Mouse (Mus musculus) kidney, embryonic 16.5 days (tissue): ENCODE data around the gene Gm11099. TPM values are rescaled to one million over a fixed set of nuclear protein-coding genes. Genes with fewer than 3 reads are reported as not detected.

Experiments
- ATAC-seq: fragments of 200-750 bp; cut with Nextera tagmentation; 2 replicates; pipeline ENCODE4 v1.8.0; 2017; ENCODE audit warnings: moderate TSS enrichment; ENCODE audit not compliant: low FRiP score, low TSS enrichment
- H3K27ac ChIP-seq: fragments of 300-500 bp; sonication (generic); 2 replicates; pipeline ENCODE4 v1.5.1; 2014; ENCODE audit warnings: low read length
- H3K27me3 ChIP-seq: fragments of 300-500 bp; sonication (generic); 2 replicates; pipeline ENCODE4 v1.6.1; 2014; ENCODE audit warnings: low read length, control low read depth, mixed read lengths; ENCODE audit not compliant: insufficient read depth
- H3K36me3 ChIP-seq: fragments of 300-500 bp; sonication (generic); 2 replicates; pipeline ENCODE4 v1.6.1; 2014; ENCODE audit warnings: low read length, control low read depth, mixed read lengths; ENCODE audit not compliant: insufficient read depth
- H3K4me1 ChIP-seq: fragments of 300-500 bp; sonication (generic); 2 replicates; pipeline ENCODE4 v1.6.1; 2014; ENCODE audit warnings: low read length, control low read depth, mixed read lengths; ENCODE audit not compliant: insufficient read depth
- H3K4me2 ChIP-seq: fragments of 300-500 bp; sonication (generic); replicated peaks from 2 replicates; pipeline ENCODE4 v1.6.1; 2014; ENCODE audit warnings: low read depth, low read length
- H3K4me3 ChIP-seq: fragments of 300-500 bp; sonication (generic); 2 replicates; pipeline ENCODE4 v1.5.1; 2014; ENCODE audit warnings: mild to moderate bottlenecking, low read length
- H3K9ac ChIP-seq: fragments of 300-500 bp; sonication (generic); replicated peaks from 2 replicates; pipeline ENCODE4 v1.6.1; 2014; ENCODE audit warnings: low read length
- H3K9me3 ChIP-seq: fragments of 300-500 bp; sonication (generic); 2 replicates; pipeline ENCODE4 v1.6.1; 2016; ENCODE audit warnings: low read length, control low read depth
- WGBS: fragments of 180-500 bp; shearing (Covaris S2); extraction: QIAGEN DNeasy Blood & Tissue Kit; methylation state at CpG from one replicate; pipeline ENCODE4 v1.1.7; 2014; 5-methylcytosine and 5-hydroxymethylcytosine counted together
- polyA plus RNA-seq: library from polyadenylated mRNA; unstranded; fragments of >200 nt; fragmentation: Nextera tagmentation; extraction: Ambion mirVana; gene quantifications from 2 replicates; pipeline ENCODE4 v1.2.1, GENCODE M21; 2015

The Gm11099 gene
- not detected in 2 replicates for polyA plus RNA-seq

GRCm38 (mm10) chr2:58859134-58859533 is at the start of gene Gm11099:
TSS of gene Gm11099 (plus strand) at chr2:58859434.
- no peaks in the 10 kb centered on the region for H3K36me3 ChIP-seq
- 87% methylated on average over 5 of the region's 5 CpGs for WGBS
- no peak within 1 kb of the TSS for H3K4me3 ChIP-seq
- ATAC-seq, result no peak
- H3K9ac ChIP-seq, result no peak within 1 kb of the TSS
- no peaks in the 10 kb centered on the region for H3K27me3 ChIP-seq
- H3K9me3 ChIP-seq, result no peaks in the 10 kb centered on the region
- no peak within 1 kb of the TSS for H3K27ac ChIP-seq
- no peak within 1 kb of the TSS for H3K4me2 ChIP-seq
- no peaks in the 10 kb centered on the region for H3K4me1 ChIP-seq

GRCm38 (mm10) chr2:58812941-58813340 is 46.3 kb upstream of the Gm11099 start:
- no peaks in the 10 kb centered on the region for H3K27me3 ChIP-seq
- no peak overlapping the region for H3K9ac ChIP-seq
- H3K36me3 ChIP-seq, result no peaks in the 10 kb centered on the region
- 77% methylated on average over 2 of the region's 2 CpGs for WGBS
- no peak overlapping the region for H3K4me2 ChIP-seq
- no peaks in the 10 kb centered on the region for H3K9me3 ChIP-seq
- no peak for ATAC-seq
- H3K4me1 ChIP-seq, result no peaks in the 10 kb centered on the region
- H3K27ac ChIP-seq, result no peak overlapping the region
- H3K4me3 ChIP-seq, result no peak overlapping the region

GRCm38 (mm10) chr2:58828910-58829600 is 30.2 kb upstream of the Gm11099 start:
- WGBS, result 62% methylated on average over 3 of the region's 3 CpGs
- no peaks in the 10 kb centered on the region for H3K27me3 ChIP-seq
- H3K9ac ChIP-seq, result no peak overlapping the region
- H3K4me3 ChIP-seq, result no peak overlapping the region
- H3K36me3 ChIP-seq, result no peaks in the 10 kb centered on the region
- no peak overlapping the region for H3K4me2 ChIP-seq
- ATAC-seq, result no peak
- H3K27ac ChIP-seq, result peak overlapping the region; percentile 43; the same call in 1 of the 2 replicates
- H3K9me3 ChIP-seq, result no peaks in the 10 kb centered on the region
- H3K4me1 ChIP-seq, result no peaks in the 10 kb centered on the region

GRCm38 (mm10) chr2:58829981-58830742 is 29.1 kb upstream of the Gm11099 start:
- Histone ChIP-seq H3K9me3 (no peaks in the 10 kb centered on the region), H3K4me1 (no peaks in the 10 kb centered on the region), H3K36me3 (no peaks in the 10 kb centered on the region), H3K4me3 (no peak overlapping the region), H3K9ac (no peak overlapping the region), H3K4me2 (no peak overlapping the region), H3K27me3 (no peaks in the 10 kb centered on the region), H3K27ac (no peak overlapping the region)
- peak; percentile 87 for ATAC-seq
- WGBS, result 52% methylated on average over 7 of the region's 7 CpGs

GRCm38 (mm10) chr2:58832253-58832980 is 26.8 kb upstream of the Gm11099 start:
- Histone ChIP-seq H3K27ac (no peak overlapping the region), H3K4me3 (no peak overlapping the region), H3K9ac (no peak overlapping the region), H3K4me1 (no peaks in the 10 kb centered on the region), H3K27me3 (no peaks in the 10 kb centered on the region), H3K9me3 (no peaks in the 10 kb centered on the region), H3K4me2 (no peak overlapping the region), H3K36me3 (no peaks in the 10 kb centered on the region)
- WGBS, result 83% methylated on average over 20 of the region's 20 CpGs
- ATAC-seq, result no peak

GRCm38 (mm10) chr2:58841021-58841420 is 18.2 kb upstream of the Gm11099 start:
- Histone ChIP-seq H3K4me2 (no peak overlapping the region), H3K9me3 (peaks cover 8% of the 10 kb centered on the region), H3K4me3 (no peak overlapping the region), H3K36me3 (no peaks in the 10 kb centered on the region), H3K27ac (no peak overlapping the region; the same call in 1 of the 2 replicates), H3K4me1 (peaks cover 4% of the 10 kb centered on the region; the same call in 1 of the 2 replicates), H3K27me3 (no peaks in the 10 kb centered on the region), H3K9ac (no peak overlapping the region)
- ATAC-seq, result no peak
- WGBS, result 64% methylated on average over 3 of the region's 3 CpGs

GRCm38 (mm10) chr2:58842443-58842842 is 16.8 kb upstream of the Gm11099 start:
- 82% methylated on average over 4 of the region's 4 CpGs for WGBS
- Histone ChIP-seq H3K4me1 (peaks cover 4% of the 10 kb centered on the region; the same call in 1 of the 2 replicates), H3K9ac (no peak overlapping the region)

GRCm38 (mm10) chr2:58844499-58844898 is 14.7 kb upstream of the Gm11099 start:
- Histone ChIP-seq H3K9me3 (peaks cover 8% of the 10 kb centered on the region), H3K4me3 (no peak overlapping the region), H3K27me3 (no peaks in the 10 kb centered on the region), H3K9ac (no peak overlapping the region), H3K27ac (no peak overlapping the region; the same call in 1 of the 2 replicates), H3K4me1 (peaks cover 4% of the 10 kb centered on the region; the same call in 1 of the 2 replicates), H3K4me2 (peak overlapping the region; percentile 27), H3K36me3 (no peaks in the 10 kb centered on the region)
- 19% methylated on average over 10 of the region's 10 CpGs for WGBS
- no peak for ATAC-seq

More at GRCm38 (mm10) chr2:58842443-58842842, 16.8 kb upstream of the Gm11099 start:
- H3K27me3 ChIP-seq, result no peaks in the 10 kb centered on the region
- H3K4me3 ChIP-seq, result no peak overlapping the region
- ATAC-seq, result no peak
- H3K4me2 ChIP-seq, result no peak overlapping the region
- no peaks in the 10 kb centered on the region for H3K36me3 ChIP-seq
- H3K9me3 ChIP-seq, result peaks cover 8% of the 10 kb centered on the region
- H3K27ac ChIP-seq, result no peak overlapping the region

GRCm38 (mm10) chr2:58879876-58880275 is 20.6 kb downstream of the Gm11099 start:
- H3K4me1 ChIP-seq, result no peaks in the 10 kb centered on the region
- WGBS, result 54% methylated on average over 3 of the region's 3 CpGs
- no peak overlapping the region for H3K27ac ChIP-seq
- no peaks in the 10 kb centered on the region for H3K36me3 ChIP-seq
- H3K9ac ChIP-seq, result no peak overlapping the region
- H3K9me3 ChIP-seq, result no peaks in the 10 kb centered on the region
- H3K4me3 ChIP-seq, result no peak overlapping the region
- no peak for ATAC-seq
- no peaks in the 10 kb centered on the region for H3K27me3 ChIP-seq
- no peak overlapping the region for H3K4me2 ChIP-seq
